Mouse (Mus musculus): ENCODE measurements around the gene Mogat2. TPM values are rescaled to one million over a fixed set of nuclear protein-coding genes. Genes with fewer than 3 reads are reported as not detected.

Mogat2 gene
- total and polyA plus RNA-seq, 2 experiments from 2014 or later = 0.40 TPM; not detected in 1

GRCm38 (mm10) chr7:99215347-99215855 is 23.0 kb downstream of the Mogat2 start:
- H3K9me3 ChIP-seq (replicated peaks; ENCODE audit: control insufficient read depth, low read length) = no peaks in the 10 kb centered on the region
- no peak overlapping the region for H3K4me2 ChIP-seq (ENCODE audit: low read depth, low read length)
- 18% methylated on average over 8 of the region's 8 CpGs for WGBS
- ATAC-seq (ENCODE audit: insufficient read depth, low read depth) (peak; percentile 80), DNase-seq (ENCODE audit: low spot score) (peak; percentile 86)
- H3K9ac ChIP-seq (replicated peaks; ENCODE audit: low read depth, low read length) = 0 out of 2 replicates have a peak overlapping the region, but pooled peaks have one; percentile 26
- no peaks in the 10 kb centered on the region for H3K27me3 ChIP-seq (ENCODE audit: control insufficient read depth, insufficient read depth, low read length)
- no peak overlapping the region for H3K4me3 ChIP-seq (ENCODE audit: low read depth, low read length)
- no peaks in the 10 kb centered on the region for H3K36me3 ChIP-seq (replicated peaks; ENCODE audit: control insufficient read depth, insufficient read depth, low read length)
- H3K27ac ChIP-seq (ENCODE audit: low read depth) = peak overlapping the region; percentile 77
- peaks cover 26% of the 10 kb centered on the region for H3K4me1 ChIP-seq (ENCODE audit: control insufficient read depth, insufficient read depth)
- TF ChIP-seq EP300 (IDR thresholded peaks at IDR 0.05; ENCODE audit: low read depth) (0 out of 2 replicates have a peak, but pooled peaks have one; percentile 17), CTCF (IDR thresholded peaks at IDR 0.05; ENCODE audit: low read depth) (no peak)

- Histone ChIP-seq H3K27me3 (ENCODE audit: control insufficient read depth, insufficient read depth, low read length) (no peaks in the 10 kb centered on the region), H3K9ac (replicated peaks; ENCODE audit: low read depth, low read length) (no peak overlapping the region), H3K4me2 (ENCODE audit: low read depth, low read length) (no peak overlapping the region), H3K27ac (ENCODE audit: low read depth) (peak overlapping the region; percentile 77), H3K4me3 (ENCODE audit: low read depth, low read length) (no peak overlapping the region), H3K4me1 (ENCODE audit: control insufficient read depth, insufficient read depth) (peaks cover 26% of the 10 kb centered on the region), H3K36me3 (replicated peaks; ENCODE audit: control insufficient read depth, insufficient read depth, low read length) (no peaks in the 10 kb centered on the region), H3K9me3 (replicated peaks; ENCODE audit: control insufficient read depth, low read length) (no peaks in the 10 kb centered on the region)
- TF ChIP-seq EP300 (IDR thresholded peaks at IDR 0.05; ENCODE audit: low read depth) (no peak), CTCF (IDR thresholded peaks at IDR 0.05; ENCODE audit: low read depth) (no peak)
- no peak for DNase-seq (ENCODE audit: low spot score)
- ATAC-seq (ENCODE audit: insufficient read depth, low read depth) = no peak
- WGBS = 88% methylated on average over 10 of the region's 10 CpGs
Measured at GRCm38 (mm10) chr7:99214621-99215185, 23.7 kb downstream of the Mogat2 start.

DNA sequence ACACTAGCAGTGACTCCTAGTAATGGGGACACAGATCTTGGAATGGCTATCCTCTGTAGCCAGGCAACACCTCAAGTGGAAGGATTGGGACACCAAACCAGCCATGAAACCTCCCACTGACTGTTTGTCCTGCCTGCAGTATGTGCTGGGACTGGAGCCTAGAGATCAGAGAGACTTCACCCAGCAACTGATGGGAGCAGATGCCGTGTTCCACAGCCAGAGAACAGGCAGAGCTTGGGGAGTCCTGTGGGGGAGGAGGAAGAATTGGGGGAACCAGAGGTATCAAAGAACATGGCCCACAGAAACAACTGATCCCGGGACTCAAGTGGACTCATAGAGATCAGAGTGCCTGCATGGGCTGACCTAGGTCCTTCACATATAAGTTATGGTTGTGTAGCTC is 24.7 kb downstream of the Mogat2 start:
- no peaks in the 10 kb centered on the region for H3K36me3 ChIP-seq (replicated peaks; ENCODE audit: control insufficient read depth, insufficient read depth, low read length)
- 81% methylated on average over 2 of the region's 2 CpGs for WGBS
- DNase-seq (ENCODE audit: low spot score) (no peak), ATAC-seq (ENCODE audit: insufficient read depth, low read depth) (no peak)
- peaks cover 29% of the 10 kb centered on the region for H3K4me1 ChIP-seq (ENCODE audit: control insufficient read depth, insufficient read depth)
- H3K27ac ChIP-seq (ENCODE audit: low read depth) = no peak overlapping the region
- H3K4me3 ChIP-seq (ENCODE audit: low read depth, low read length) = no peak overlapping the region
- no peak for TF ChIP-seq CTCF (IDR thresholded peaks at IDR 0.05; ENCODE audit: low read depth)
- no peak for TF ChIP-seq EP300 (IDR thresholded peaks at IDR 0.05; ENCODE audit: low read depth)
- H3K27me3 ChIP-seq (ENCODE audit: control insufficient read depth, insufficient read depth, low read length) = no peaks in the 10 kb centered on the region
- no peaks in the 10 kb centered on the region for H3K9me3 ChIP-seq (replicated peaks; ENCODE audit: control insufficient read depth, low read length)
- H3K4me2 ChIP-seq (ENCODE audit: low read depth, low read length) = no peak overlapping the region
- no peak overlapping the region for H3K9ac ChIP-seq (replicated peaks; ENCODE audit: low read depth, low read length)

GRCm38 (mm10) chr7:99213056-99213455 is 25.4 kb downstream of the Mogat2 start:
- Histone ChIP-seq H3K4me1 (ENCODE audit: control insufficient read depth, insufficient read depth) (peaks cover 30% of the 10 kb centered on the region), H3K9me3 (replicated peaks; ENCODE audit: control insufficient read depth, low read length) (no peaks in the 10 kb centered on the region), H3K27ac (ENCODE audit: low read depth) (no peak overlapping the region), H3K27me3 (ENCODE audit: control insufficient read depth, insufficient read depth, low read length) (no peaks in the 10 kb centered on the region), H3K4me2 (ENCODE audit: low read depth, low read length) (no peak overlapping the region), H3K9ac (replicated peaks; ENCODE audit: low read depth, low read length) (no peak overlapping the region), H3K4me3 (ENCODE audit: low read depth, low read length) (no peak overlapping the region), H3K36me3 (replicated peaks; ENCODE audit: control insufficient read depth, insufficient read depth, low read length) (no peaks in the 10 kb centered on the region)
- no peak for DNase-seq (ENCODE audit: low spot score)
- 95% methylated on average over 1 of the region's 1 CpGs for WGBS
- TF ChIP-seq CTCF (IDR thresholded peaks at IDR 0.05; ENCODE audit: low read depth) (no peak), EP300 (IDR thresholded peaks at IDR 0.05; ENCODE audit: low read depth) (no peak)
- ATAC-seq (ENCODE audit: insufficient read depth, low read depth) = no peak

- H3K4me2 ChIP-seq (ENCODE audit: low read depth, low read length) = no peak overlapping the region
- no peak overlapping the region for H3K27ac ChIP-seq (ENCODE audit: low read depth)
- H3K9me3 ChIP-seq (replicated peaks; ENCODE audit: control insufficient read depth, low read length) = no peaks in the 10 kb centered on the region
- no peaks in the 10 kb centered on the region for H3K36me3 ChIP-seq (replicated peaks; ENCODE audit: control insufficient read depth, insufficient read depth, low read length)
- H3K4me3 ChIP-seq (ENCODE audit: low read depth, low read length) = no peak overlapping the region
- no peak overlapping the region for H3K9ac ChIP-seq (replicated peaks; ENCODE audit: low read depth, low read length)
- H3K27me3 ChIP-seq (ENCODE audit: control insufficient read depth, insufficient read depth, low read length) = no peaks in the 10 kb centered on the region
- WGBS = 69% methylated on average over 4 of the region's 4 CpGs
- no peak for DNase-seq (ENCODE audit: low spot score)
- H3K4me1 ChIP-seq (ENCODE audit: control insufficient read depth, insufficient read depth) = 0 out of 2 replicates have a peak, but pooled peaks cover 4% of the 10 kb centered on the region
- no peak for ATAC-seq (ENCODE audit: insufficient read depth, low read depth)
- no peak for TF ChIP-seq CTCF (IDR thresholded peaks at IDR 0.05; ENCODE audit: low read depth)
- no peak for TF ChIP-seq EP300 (IDR thresholded peaks at IDR 0.05; ENCODE audit: low read depth)
Measured at GRCm38 (mm10) chr7:99208704-99209103, 29.7 kb downstream of the Mogat2 start.

DNA sequence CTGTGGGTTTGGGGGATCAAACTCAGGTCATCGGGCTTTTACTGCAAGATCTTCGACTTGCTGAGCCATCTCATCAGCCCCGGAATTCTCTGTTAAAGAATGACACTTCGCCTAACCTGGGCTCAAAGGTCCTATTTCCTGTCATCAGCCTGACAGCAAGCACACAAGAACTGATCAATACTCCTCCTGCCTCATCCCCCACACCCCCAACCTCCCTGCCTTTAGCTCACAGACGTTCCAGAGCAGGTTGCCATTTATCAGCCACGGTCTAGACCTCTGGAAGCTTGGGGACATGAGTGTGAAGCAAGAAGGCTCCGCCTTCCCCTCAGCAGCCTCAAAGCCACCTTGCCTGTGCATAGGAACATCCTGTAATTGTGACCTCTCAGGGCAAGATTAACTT is 32.1 kb downstream of the Mogat2 start:
- DNase-seq (ENCODE audit: low spot score) = no peak
- Histone ChIP-seq H3K27me3 (ENCODE audit: control insufficient read depth, insufficient read depth, low read length) (no peaks in the 10 kb centered on the region), H3K4me2 (ENCODE audit: low read depth, low read length) (no peak overlapping the region), H3K9ac (replicated peaks; ENCODE audit: low read depth, low read length) (no peak overlapping the region), H3K36me3 (replicated peaks; ENCODE audit: control insufficient read depth, insufficient read depth, low read length) (no peaks in the 10 kb centered on the region), H3K27ac (ENCODE audit: low read depth) (no peak overlapping the region), H3K9me3 (replicated peaks; ENCODE audit: control insufficient read depth, low read length) (no peaks in the 10 kb centered on the region), H3K4me3 (ENCODE audit: low read depth, low read length) (no peak overlapping the region), H3K4me1 (ENCODE audit: control insufficient read depth, insufficient read depth) (peaks cover 9% of the 10 kb centered on the region)
- WGBS = 73% methylated on average over 7 of the region's 7 CpGs
- ATAC-seq (ENCODE audit: insufficient read depth, low read depth) = no peak
- TF ChIP-seq EP300 (IDR thresholded peaks at IDR 0.05; ENCODE audit: low read depth) = no peak
- no peak for TF ChIP-seq CTCF (IDR thresholded peaks at IDR 0.05; ENCODE audit: low read depth)
